Mouse (Mus musculus) testis, adult 2 months (tissue): ENCODE results near the gene Iqcn.

Source experiments
- CTCF ChIP-seq: fragments of 200-500 bp; IDR thresholded peaks from 2 replicates; pipeline ENCODE4 v1.5.1; 2012; ENCODE audit warnings: low read depth, mild to moderate bottlenecking, inconsistent platforms, low read length, moderate library complexity; ENCODE audit not compliant: control insufficient read depth, insufficient read depth, insufficient replicate concordance
- POLR2A ChIP-seq: fragments of 200-500 bp; IDR thresholded peaks from 2 replicates; pipeline ENCODE4 v1.6.1; 2012; ENCODE audit warnings: low read depth, mild to moderate bottlenecking, inconsistent platforms, low read length, moderate library complexity; ENCODE audit not compliant: control insufficient read depth

GRCm38 (mm10) chr8:70709794-70710193 lies 6.5 kb downstream of the Iqcn start:
- TF ChIP-seq POLR2A, result no peak
- no peak for TF ChIP-seq CTCF
